Mouse (Mus musculus) lung, adult 2 months (tissue): Measurements from ENCODE around the gene Utrn. TPM values are rescaled to one million over a fixed set of nuclear protein-coding genes. Genes with fewer than 3 reads are reported as not detected.

Experiments
- DNase-seq: peaks from one replicate; pipeline ENCODE4 v3.0.0; 2022
- H3K4me1 ChIP-seq: fragments of 200-500 bp; 2 replicates; pipeline ENCODE4 v1.6.1; 2011; ENCODE audit warnings: low read length; ENCODE audit not compliant: control insufficient read depth, insufficient read depth
- H3K4me3 ChIP-seq: fragments of 200-500 bp; replicated peaks from 2 replicates; pipeline ENCODE3; 2011; ENCODE audit warnings: low read depth, mild to moderate bottlenecking, control low read depth, low read length; ENCODE audit errors: extremely low read depth
- CTCF ChIP-seq: fragments of 200-500 bp; IDR thresholded peaks from 2 replicates; pipeline ENCODE4 v1.5.1; 2011; ENCODE audit warnings: mild to moderate bottlenecking, low read length, control low read depth; ENCODE audit not compliant: insufficient read depth
- POLR2A ChIP-seq: fragments of 200-500 bp; IDR thresholded peaks from 2 replicates; pipeline ENCODE4 v1.6.1; 2011; ENCODE audit warnings: low read depth, mild to moderate bottlenecking, control low read depth, low read length, borderline replicate concordance; ENCODE audit errors: extremely low read depth
- WGBS: fragments of 180-500 bp; shearing (Covaris S2); methylation state at CpG from one replicate; pipeline ENCODE4 v1.1.7; 2018; 5-methylcytosine and 5-hydroxymethylcytosine counted together
- polyA plus RNA-seq: library from polyadenylated mRNA; depleted of rRNA; stranded (reverse); fragments of >200 nt; gene quantifications from 2 replicates; pipeline ENCODE4 v1.2.3, GENCODE M21; 2012

Gene Utrn
- polyA plus RNA-seq, 1 experiment: 59.1 TPM

DNA sequence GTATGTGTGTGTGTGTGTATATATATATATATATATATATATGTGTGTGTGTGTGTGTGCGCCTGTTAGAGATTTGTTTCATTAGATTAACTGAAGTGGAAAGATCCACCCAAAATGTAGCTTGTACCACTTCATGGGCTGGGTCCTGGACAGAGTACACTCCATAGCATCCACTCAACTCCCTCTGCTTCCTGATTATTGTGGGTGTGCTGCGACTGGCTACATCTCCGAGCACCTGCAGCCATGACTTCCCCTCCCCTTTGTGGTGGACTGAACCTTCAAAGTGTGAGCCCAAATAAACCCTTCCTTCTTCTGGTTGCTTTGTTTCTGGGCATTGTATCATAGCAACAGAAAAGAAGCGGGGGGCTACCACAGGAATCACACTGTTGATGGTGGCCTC is 6.2 kb upstream of the Utrn start:
- Histone ChIP-seq H3K4me3 (no peak overlapping the region), H3K4me1 (no peaks in the 10 kb centered on the region)
- no peak for TF ChIP-seq POLR2A
- TF ChIP-seq CTCF: no peak
- DNase-seq: no peak
- 86% methylated on average over 4 of the region's 4 CpGs for WGBS

DNA sequence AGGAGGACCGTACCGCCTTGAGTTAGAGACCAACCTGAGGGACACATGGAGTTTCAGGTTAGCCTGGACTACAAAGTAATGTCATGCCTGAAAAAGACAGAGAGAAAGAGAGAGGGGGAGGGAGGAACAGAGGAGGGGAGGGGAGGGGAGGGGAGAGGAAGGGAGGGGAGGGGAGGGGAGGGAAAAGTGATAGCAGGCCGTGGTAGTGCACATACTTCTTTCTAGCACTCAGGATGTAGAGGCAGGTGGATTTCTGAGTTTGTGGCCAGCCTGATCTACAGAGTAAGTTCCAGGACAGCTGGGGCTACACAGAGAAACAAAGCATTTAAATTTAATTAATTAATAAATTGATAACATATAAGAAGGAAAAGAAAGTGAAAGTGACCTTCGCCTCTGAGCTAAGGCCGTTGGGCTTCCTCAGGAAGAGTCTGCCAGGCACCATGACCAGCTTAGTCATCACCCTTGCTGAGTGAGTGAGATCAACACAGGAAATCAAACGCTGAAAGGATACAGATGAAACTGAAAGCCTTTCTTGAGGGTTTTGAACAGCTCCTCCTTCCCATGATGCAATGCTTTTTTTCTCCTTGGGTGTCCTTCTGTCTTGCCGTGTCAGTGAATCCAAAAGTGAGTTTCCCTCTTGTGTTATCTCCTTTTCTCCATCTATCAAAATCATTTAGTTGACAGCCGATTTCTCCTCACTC is 5.6 kb upstream of the Utrn start:
- TF ChIP-seq POLR2A (no peak), CTCF (no peak)
- 38% methylated on average over 8 of the region's 8 CpGs for WGBS
- no peak for DNase-seq
- Histone ChIP-seq H3K4me3 (no peak overlapping the region), H3K4me1 (no peaks in the 10 kb centered on the region)

GRCm38 (mm10) chr10:12869846-12870245 is 681 bp upstream of the Utrn start:
- H3K4me1 ChIP-seq: no peaks in the 10 kb centered on the region; the same call in 1 of the 2 replicates
- no peak overlapping the region for H3K4me3 ChIP-seq
- no peak for DNase-seq
- WGBS: 28% methylated on average over 1 of the region's 1 CpGs
- no peak for TF ChIP-seq CTCF
- no peak for TF ChIP-seq POLR2A

- WGBS: under 1% methylated on average over 41 of the region's 41 CpGs
- TF ChIP-seq CTCF (no peak), POLR2A (peak; percentile 77; the same call in 1 of the 2 replicates)
- Histone ChIP-seq H3K4me3 (peak overlapping the region; percentile 80), H3K4me1 (no peaks in the 10 kb centered on the region; the same call in none of the 2 replicates)
- peak; percentile 83 for DNase-seq
These were observed 756 bp downstream of the Utrn start for GRCm38 (mm10) chr10:12868189-12869028.

GRCm38 (mm10) chr10:12867733-12868188 is 1.4 kb downstream of the Utrn start:
- DNase-seq: no peak
- WGBS: under 1% methylated on average over 12 of the region's 12 CpGs
- H3K4me1 ChIP-seq: no peaks in the 10 kb centered on the region; the same call in none of the 2 replicates

DNA sequence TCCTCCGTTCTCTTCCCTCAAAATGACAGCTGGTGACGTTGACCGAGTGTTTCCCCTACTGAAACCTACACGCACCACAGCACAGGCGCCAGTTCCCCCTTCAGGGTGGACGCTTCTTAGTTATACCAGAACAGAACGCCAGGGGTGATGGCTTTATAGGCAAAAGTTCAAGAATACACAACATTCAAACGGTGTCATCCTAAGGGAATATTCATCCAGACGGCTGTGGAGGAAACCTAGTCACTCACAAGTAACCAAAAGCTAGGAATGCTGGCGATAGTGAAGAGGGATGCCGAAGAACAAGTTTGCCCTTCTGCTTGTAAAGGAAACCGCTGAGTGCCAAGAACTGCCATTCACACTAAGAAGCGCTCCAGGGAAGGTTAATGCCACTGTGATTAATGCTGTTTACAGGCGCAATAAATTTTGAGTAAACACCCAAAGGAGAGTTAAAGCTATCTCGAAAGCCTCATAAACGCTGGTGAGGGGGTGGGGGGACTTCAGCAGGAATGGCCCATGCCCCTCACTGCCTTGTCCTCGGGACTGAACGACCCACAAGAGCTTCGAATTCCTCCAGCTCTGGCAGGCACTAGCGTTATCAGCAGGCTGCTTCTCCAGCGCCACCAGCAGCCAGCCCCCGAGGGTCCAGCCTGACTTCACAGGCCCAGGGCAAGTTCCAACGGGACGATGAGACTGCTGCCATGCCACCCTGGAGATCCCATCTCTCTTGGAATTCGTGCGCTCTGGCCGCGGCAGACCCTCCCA is 2.0 kb downstream of the Utrn start:
- no peaks in the 10 kb centered on the region; the same call in none of the 2 replicates for H3K4me1 ChIP-seq
- TF ChIP-seq CTCF (no peak), POLR2A (no peak)
- H3K4me3 ChIP-seq: peak overlapping the region; percentile 80
- DNase-seq: peak; percentile 51
- WGBS: 6% methylated on average over 28 of the region's 28 CpGs

More at GRCm38 (mm10) chr10:12867733-12868188, 1.4 kb downstream of the Utrn start:
- TF ChIP-seq POLR2A (no peak), CTCF (no peak)
- peak overlapping the region; percentile 80 for H3K4me3 ChIP-seq

DNA sequence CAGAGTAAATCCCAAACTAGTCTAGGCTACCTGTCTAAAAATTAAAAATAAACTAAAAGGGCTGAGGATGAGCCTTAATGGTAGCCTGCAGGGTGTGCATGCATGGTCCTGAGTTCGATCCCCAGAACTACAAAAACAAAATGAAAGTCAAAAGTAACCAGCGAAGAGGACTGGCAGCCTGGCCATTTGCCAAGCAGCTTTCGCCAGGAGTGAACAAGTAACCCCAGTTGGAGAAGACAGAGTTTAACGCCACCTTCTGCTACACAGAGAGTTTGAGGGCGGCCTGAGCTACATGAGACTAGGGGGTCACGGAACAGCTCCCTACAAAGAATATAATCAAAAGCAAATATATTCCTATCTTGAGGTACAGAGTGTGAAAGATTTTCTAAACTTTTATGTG is 4.0 kb downstream of the Utrn start:
- no peak overlapping the region for H3K4me3 ChIP-seq
- no peak for DNase-seq
- 64% methylated on average over 6 of the region's 6 CpGs for WGBS
- H3K4me1 ChIP-seq: no peaks in the 10 kb centered on the region; the same call in none of the 2 replicates
- TF ChIP-seq CTCF: no peak
- TF ChIP-seq POLR2A: no peak

GRCm38 (mm10) chr10:12863581-12863980 is 5.6 kb downstream of the Utrn start:
- no peak for DNase-seq
- 79% methylated on average over 9 of the region's 9 CpGs for WGBS
- Histone ChIP-seq H3K4me1 (peaks cover under 1% of the 10 kb centered on the region), H3K4me3 (no peak overlapping the region)
- TF ChIP-seq CTCF (no peak), POLR2A (no peak)

GRCm38 (mm10) chr10:12862047-12862446 is 7.1 kb downstream of the Utrn start:
- TF ChIP-seq CTCF (no peak), POLR2A (no peak)
- 79% methylated on average over 8 of the region's 8 CpGs for WGBS
- DNase-seq: no peak
- H3K4me1 ChIP-seq: peaks cover 4% of the 10 kb centered on the region
- H3K4me3 ChIP-seq: no peak overlapping the region

- 83% methylated on average over 2 of the region's 2 CpGs for WGBS
- no peak for TF ChIP-seq CTCF
- TF ChIP-seq POLR2A: no peak
- Histone ChIP-seq H3K4me3 (no peak overlapping the region), H3K4me1 (peaks cover 4% of the 10 kb centered on the region)
- DNase-seq: no peak
These were observed 7.8 kb downstream of the Utrn start for GRCm38 (mm10) chr10:12861381-12861780.
